Mouse (Mus musculus): ENCODE measurements at regions not wholly inside any gene's neighbourhood (a gene's known extent, or its start where the extent isn't known, plus 50 kb on each side); places are given as distances from the start of the nearest gene placed in this dataset.

DNA sequence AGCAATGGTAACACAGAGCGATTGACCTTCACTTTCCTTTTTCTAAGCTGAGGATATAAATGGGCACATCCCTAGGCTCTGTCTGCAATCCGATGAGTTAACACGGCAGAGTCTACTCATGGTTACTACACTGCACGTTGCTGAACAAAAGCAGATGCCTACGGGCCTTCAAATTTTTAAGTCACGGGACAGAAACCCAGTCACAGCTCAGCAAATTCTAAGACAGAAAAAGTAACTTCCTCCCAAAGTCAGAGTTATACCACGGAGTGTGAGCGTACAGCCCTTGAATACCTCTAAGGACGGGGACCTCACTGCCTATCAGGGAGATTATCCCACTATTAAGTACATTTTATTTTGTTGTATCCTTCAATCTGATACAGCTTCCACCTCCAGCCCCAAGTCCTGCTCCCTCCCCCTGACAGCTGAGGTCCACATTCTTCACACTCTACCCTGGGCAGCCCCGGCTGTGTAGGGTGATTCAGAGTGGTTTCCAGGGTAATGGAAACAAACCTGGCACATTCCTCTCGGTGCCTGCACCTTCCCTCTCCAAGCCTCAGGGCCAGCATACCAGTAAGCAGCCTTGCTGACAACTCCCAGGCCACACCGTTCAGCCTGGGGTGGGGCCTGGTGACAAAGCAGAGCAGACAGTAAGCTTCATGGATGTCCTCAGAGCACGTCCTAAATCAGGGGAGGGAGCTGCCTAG is 90.2 kb upstream of the Zfp703 start:
- DNase-seq (ENCODE audit: low read depth) = no peak

DNA sequence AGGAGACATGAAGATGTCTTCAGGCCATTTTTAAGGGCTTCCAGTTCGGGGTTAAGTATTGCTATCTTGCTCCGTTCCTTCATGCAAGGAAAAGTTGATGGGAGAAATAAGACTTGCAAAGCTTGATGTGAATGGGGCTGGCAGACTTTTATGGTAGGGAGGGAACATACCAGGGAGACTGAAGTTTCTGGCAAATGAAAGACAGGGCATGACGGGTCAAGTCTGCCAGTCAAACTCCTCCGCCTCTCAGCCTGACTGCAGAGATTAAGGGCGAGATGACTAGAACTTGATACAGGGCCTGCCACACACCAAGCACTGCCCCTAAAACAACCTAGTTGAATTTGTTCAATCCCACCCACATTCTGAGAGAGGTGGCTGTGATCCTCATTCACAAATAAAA is 89.6 kb upstream of the Zfp703 start:
- no peak for DNase-seq (ENCODE audit: low read depth)

GRCm38 (mm10) chr8:26888050-26888449 is 89.1 kb upstream of the Zfp703 start:
- no peak for DNase-seq (ENCODE audit: low read depth)

- DNase-seq (ENCODE audit: low read depth) = no peak
Measured at GRCm38 (mm10) chr8:26891881-26892280, 85.2 kb upstream of the Zfp703 start.

GRCm38 (mm10) chr8:26892380-26892779 is 84.7 kb upstream of the Zfp703 start:
- no peak for DNase-seq (ENCODE audit: low read depth)

- DNase-seq (ENCODE audit: low read depth) = no peak
Measured at GRCm38 (mm10) chr8:26895867-26896266, 81.3 kb upstream of the Zfp703 start.

GRCm38 (mm10) chr8:26903289-26903688 is 73.8 kb upstream of the Zfp703 start:
- DNase-seq (ENCODE audit: low read depth) = no peak

DNA sequence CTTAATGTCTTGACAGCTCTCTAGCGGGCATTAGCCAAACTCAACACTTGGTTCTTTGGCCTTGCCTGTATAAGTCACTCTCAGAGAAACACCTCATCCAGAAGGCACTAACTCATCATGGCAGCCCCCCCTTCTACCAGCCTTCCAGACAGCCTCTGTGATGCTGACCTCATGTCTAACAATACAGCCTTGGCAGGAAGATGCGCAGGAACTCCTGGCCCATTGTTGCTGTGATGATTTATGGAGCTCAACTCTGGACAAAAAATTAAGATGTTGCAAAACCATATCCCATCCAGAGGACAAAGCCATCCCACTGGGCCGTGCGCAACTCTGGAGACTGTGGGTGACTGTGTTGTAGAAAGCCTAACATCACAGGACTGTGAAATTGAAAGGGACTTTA is 70.9 kb upstream of the Zfp703 start:
- no peak for DNase-seq (ENCODE audit: low read depth)

- DNase-seq (ENCODE audit: low read depth) = no peak
Measured at GRCm38 (mm10) chr8:26907347-26908170, 69.6 kb upstream of the Zfp703 start.

DNA sequence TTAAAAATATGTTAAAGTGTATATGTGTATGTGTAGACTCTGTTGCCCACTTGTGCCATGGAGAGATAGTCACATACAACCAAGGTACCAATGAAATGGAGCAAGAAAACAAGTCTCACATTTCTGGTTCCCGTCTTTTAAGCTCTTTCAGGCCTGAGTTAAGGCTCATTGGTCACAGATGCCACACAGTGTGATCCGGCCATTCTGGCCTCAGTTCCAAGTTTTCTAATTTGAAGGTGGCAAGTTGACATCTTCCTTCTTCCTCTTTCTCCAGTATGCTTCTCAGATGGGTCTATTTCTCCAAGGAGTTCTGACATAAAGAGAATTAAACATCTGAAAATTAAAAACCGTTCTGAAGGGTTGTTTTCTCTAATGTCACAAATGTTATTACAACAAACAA is 66.9 kb upstream of the Zfp703 start:
- no peak for DNase-seq (ENCODE audit: low read depth)

DNA sequence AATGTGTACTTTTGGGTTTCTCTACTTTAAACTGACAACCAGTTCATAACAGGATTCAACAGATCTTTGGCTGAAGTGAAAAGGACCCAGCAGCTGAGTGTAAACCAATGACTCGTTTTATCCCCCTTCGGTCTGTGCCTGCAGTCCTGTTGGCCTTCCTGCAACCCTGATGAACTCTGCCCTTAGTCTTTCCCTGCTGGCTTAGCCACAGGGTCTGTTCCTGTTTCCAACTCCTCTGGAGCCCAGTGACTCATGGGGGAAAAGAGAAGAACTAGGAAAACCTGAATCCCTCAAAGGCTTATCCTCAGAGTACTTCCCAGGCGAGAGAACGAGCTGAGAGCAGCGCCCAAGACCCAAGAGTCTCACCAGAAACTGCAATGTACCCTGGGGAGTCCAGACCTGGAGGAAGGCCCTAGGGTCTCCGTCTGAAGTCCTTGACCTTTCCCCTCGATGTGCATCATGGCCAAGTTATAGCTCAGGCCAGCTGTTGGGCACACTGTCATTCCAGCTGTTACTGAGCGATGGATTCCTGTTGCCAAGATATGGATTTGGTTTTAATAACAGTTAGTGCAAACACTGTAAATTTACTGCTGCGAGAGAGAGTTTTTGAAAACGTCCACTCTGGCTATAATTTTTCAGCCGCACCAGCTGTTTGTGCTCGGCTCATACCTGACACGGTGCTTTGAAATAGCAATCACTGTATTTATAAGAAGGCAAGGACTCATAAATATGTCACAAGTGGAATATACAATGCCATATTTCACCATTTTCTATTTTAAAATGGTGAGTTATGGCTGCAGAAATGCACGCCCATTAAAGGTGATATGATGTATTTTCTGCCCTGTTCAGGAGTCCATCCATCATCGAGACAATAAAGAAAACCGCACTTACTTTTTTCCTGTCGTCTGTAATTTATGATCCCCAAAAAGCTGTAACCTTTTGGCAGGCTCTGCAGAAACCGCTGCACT is 63.3 kb upstream of the Zfp703 start:
- DNase-seq (ENCODE audit: low read depth) = no peak

DNA sequence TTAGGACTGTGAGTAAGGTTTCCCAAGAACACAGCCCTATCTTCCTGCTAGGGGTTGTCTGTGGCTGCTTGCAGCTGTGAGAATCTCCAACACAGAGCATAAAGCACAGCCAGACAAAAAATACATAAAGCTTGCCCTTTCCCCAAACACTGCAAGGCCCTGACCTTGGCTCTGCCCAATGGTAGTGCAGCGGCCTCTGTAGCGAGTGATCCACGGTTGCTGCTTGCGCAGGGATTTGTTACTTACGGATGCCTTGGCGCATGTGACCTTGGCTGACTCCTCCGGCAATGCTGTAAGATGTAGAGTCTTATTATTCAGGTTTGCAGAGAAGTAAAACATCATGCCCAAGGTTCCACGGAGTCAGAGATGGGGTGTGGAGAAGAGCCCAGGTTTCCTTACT is 61.4 kb upstream of the Zfp703 start:
- DNase-seq (ENCODE audit: low read depth) = no peak

GRCm38 (mm10) chr8:26921531-26922177 is 55.5 kb upstream of the Zfp703 start:
- no peak for DNase-seq (ENCODE audit: low read depth)

GRCm38 (mm10) chr8:26922178-26922540 is 55.0 kb upstream of the Zfp703 start:
- DNase-seq (ENCODE audit: low read depth) = no peak

- DNase-seq (ENCODE audit: low read depth) = no peak
Measured at GRCm38 (mm10) chr8:26923166-26923565, 54.0 kb upstream of the Zfp703 start.

Measured in naive thymus-derived CD4-positive, alpha-beta T cell, adult 2 months (primary cell).